Mouse (Mus musculus) stomach, embryonic 15.5 days (tissue): ENCODE measurements around the gene Gimap8. TPM values are rescaled to one million over a fixed set of nuclear protein-coding genes. Genes with fewer than 3 reads are reported as not detected.
"Not testable (repeated sequence)": the region's sequence is repeated elsewhere in the genome, so short reads cannot be mapped to it uniquely, and the experiment has no call there.

Source experiments
- ATAC-seq: fragments of 200-750 bp; cut with Nextera tagmentation; 2 replicates; pipeline ENCODE4 v1.8.0; 2017; ENCODE audit warnings: low read depth, moderate number of reproducible peaks, moderate TSS enrichment; ENCODE audit not compliant: insufficient read depth, low FRiP score
- H3K27ac ChIP-seq: fragments of 300-500 bp; sonication (generic); 2 replicates; pipeline ENCODE4 v1.5.1; 2015; ENCODE audit warnings: mild to moderate bottlenecking, inconsistent platforms
- H3K27me3 ChIP-seq: fragments of 300-500 bp; sonication (generic); replicated peaks from 2 replicates; pipeline ENCODE4 v1.6.1; 2015; ENCODE audit warnings: inconsistent platforms
- H3K36me3 ChIP-seq: fragments of 300-500 bp; sonication (generic); 2 replicates; pipeline ENCODE4 v1.6.1; 2015; ENCODE audit warnings: inconsistent platforms
- H3K4me1 ChIP-seq: fragments of 300-500 bp; sonication (generic); 2 replicates; pipeline ENCODE4 v1.6.1; 2015; ENCODE audit warnings: inconsistent platforms
- H3K4me2 ChIP-seq: fragments of 300-500 bp; sonication (generic); 2 replicates; pipeline ENCODE4 v1.6.1; 2015; ENCODE audit warnings: mild to moderate bottlenecking, inconsistent platforms
- H3K4me3 ChIP-seq: fragments of 300-500 bp; sonication (generic); replicated peaks from 2 replicates; pipeline ENCODE4 v1.5.1; 2015; ENCODE audit warnings: inconsistent platforms
- H3K9ac ChIP-seq: fragments of 300-500 bp; sonication (generic); 2 replicates; pipeline ENCODE4 v1.6.1; 2015; ENCODE audit warnings: inconsistent platforms
- H3K9me3 ChIP-seq: fragments of 300-500 bp; sonication (generic); 2 replicates; pipeline ENCODE4 v1.6.1; 2016; ENCODE audit warnings: inconsistent platforms
- WGBS: fragments of 180-500 bp; shearing (Covaris S2); methylation state at CpG from one replicate; pipeline ENCODE4 v1.1.7; 2015; 5-methylcytosine and 5-hydroxymethylcytosine counted together
- polyA plus RNA-seq: library from polyadenylated mRNA; unstranded; fragments of >200 nt; fragmentation: Nextera tagmentation; extraction: Ambion mirVana; gene quantifications from 2 replicates; pipeline ENCODE4 v1.2.1, GENCODE M21; 2015

Gene Gimap8
- polyA plus RNA-seq, 1 experiment from 2014 or later, result 1.5 TPM

DNA sequence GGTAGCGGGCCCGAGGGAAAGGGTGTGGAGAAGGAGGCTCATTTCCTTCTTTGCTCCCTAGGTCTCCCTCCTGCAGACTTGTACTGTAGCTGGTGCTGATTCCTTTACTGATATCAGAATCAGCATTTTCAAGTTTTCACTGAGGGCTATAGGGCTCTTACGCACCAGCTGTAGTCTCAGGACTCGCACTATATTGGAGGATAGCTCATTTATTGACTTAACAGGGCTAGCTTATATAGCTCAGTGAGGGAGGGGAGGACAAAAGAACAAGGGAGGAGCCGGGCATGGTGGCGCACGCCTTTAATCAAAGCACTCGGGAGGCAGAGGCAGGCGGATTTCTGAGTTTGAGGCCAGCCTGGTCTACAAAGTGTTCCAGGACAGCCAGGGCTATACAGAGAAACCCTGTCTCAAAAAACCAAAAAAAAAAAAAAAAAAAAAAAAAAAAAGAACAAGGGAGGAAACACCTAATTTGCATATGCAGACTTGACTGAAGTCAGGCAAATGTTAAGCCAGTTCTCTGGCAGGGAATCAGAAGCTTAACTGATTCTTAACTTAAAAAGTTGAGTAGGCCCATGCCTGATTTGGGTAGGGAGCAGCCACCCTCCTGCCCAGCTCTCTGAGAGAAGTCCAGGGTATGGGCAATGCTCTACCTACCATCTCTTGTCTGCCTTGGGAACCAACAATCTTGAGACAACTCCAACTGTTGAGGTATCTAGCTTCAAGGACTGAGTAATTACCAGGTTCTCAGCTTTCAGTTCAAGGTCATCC is 27.4 kb downstream of the Gimap8 start:
- Histone ChIP-seq H3K4me3 (no peak overlapping the region), H3K36me3 (no peaks in the 10 kb centered on the region), H3K9ac (no peak overlapping the region), H3K4me1 (no peaks in the 10 kb centered on the region), H3K4me2 (no peak overlapping the region), H3K27ac (no peak overlapping the region), H3K27me3 (no peaks in the 10 kb centered on the region), H3K9me3 (no peaks in the 10 kb centered on the region)
- 95% methylated on average over 9 of the region's 9 CpGs for WGBS
- ATAC-seq, result no peak

DNA sequence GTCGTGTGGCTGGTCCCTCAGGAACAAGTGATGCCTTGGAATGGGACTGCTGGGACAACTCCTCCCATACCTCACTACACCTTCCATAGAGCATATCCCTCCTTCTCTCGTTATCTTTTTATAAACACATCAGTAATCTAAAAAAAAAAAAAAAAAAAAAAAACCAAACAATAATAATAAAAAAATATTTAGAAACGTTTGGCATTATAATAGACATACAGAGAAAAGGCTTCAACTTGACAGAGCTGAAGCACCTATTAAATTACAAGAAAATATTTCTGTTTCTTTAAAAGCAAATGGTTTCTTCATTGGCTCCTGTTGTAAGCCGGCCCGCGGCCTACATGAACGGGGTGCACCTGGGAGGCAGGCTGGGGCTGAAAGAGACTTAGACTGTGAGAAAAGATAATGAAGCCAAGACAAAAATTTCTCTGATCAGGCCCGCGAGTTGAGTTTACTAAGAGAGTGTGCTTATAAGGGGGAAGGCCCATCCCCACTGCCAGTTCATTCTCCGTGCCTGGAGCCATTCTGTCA is 28.4 kb downstream of the Gimap8 start:
- H3K36me3 ChIP-seq, result no peaks in the 10 kb centered on the region
- no peak overlapping the region for H3K9ac ChIP-seq
- H3K4me2 ChIP-seq, result peak overlapping the region; percentile 50
- H3K4me1 ChIP-seq, result no peaks in the 10 kb centered on the region
- no peaks in the 10 kb centered on the region for H3K9me3 ChIP-seq
- ATAC-seq, result no peak
- no peak overlapping the region for H3K27ac ChIP-seq
- WGBS, result 39% methylated on average over 10 of the region's 10 CpGs
- H3K4me3 ChIP-seq, result peak overlapping the region; percentile 29
- no peaks in the 10 kb centered on the region for H3K27me3 ChIP-seq

DNA sequence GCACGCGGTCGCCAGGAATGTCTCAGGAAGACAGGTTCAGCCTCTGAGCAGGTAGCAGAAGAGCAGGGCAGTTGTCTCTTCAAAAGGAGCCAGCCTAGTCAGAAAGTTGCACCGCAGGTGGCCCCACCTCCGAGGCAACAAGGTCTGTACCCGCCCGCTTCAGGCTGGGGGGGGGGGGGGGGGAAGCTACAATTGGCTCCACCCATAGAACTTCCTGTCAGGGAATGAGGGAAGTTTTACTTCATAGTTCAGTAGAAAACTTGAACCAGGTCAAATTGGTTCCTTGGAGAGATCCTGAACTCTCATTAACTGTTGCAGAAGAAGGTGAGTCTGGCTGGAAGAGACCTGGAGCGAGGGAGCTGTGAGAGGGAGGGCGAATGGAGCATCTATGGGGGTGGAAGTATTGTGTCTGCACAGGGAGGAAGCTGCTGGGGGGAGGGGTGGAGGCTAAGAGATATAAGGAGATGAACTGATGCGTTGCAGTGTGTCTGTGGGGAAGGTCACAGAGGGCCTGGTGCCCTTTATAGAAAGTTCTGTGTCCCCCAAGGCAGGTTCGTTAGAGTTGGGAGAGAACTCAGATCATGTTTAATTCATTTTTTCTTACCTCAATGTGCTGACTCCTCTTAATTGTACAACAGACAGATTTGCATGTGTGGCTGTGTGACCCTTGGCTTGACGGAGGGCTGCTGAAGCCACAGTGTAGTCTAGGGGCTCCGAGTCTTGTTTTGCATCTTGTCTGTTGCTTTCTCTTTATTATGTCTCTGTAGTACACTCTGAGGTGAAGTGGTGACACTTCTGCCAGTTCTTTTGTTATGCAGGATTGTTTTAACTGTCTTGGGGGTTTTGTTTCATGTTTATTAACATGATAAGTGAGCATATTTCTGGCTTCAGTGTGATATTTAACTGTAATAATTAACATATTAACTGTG is 29.2 kb downstream of the Gimap8 start, which contains the start of gene Gimap9:
Gimap9 (plus strand) TSS at position 199 of the 929 bp plus-strand sequence.
- peak within 1 kb of the TSS; percentile 50 for H3K4me2 ChIP-seq
- peak within 1 kb of the TSS; percentile 29 for H3K4me3 ChIP-seq
- no peaks in the 10 kb centered on the region for H3K27me3 ChIP-seq
- ATAC-seq, result no peak
- H3K9me3 ChIP-seq, result no peaks in the 10 kb centered on the region
- no peak within 1 kb of the TSS for H3K9ac ChIP-seq
- no peaks in the 10 kb centered on the region for H3K4me1 ChIP-seq
- WGBS, result 24% methylated on average over 13 of the region's 13 CpGs
- H3K36me3 ChIP-seq, result no peaks in the 10 kb centered on the region
- no peak within 1 kb of the TSS for H3K27ac ChIP-seq

DNA sequence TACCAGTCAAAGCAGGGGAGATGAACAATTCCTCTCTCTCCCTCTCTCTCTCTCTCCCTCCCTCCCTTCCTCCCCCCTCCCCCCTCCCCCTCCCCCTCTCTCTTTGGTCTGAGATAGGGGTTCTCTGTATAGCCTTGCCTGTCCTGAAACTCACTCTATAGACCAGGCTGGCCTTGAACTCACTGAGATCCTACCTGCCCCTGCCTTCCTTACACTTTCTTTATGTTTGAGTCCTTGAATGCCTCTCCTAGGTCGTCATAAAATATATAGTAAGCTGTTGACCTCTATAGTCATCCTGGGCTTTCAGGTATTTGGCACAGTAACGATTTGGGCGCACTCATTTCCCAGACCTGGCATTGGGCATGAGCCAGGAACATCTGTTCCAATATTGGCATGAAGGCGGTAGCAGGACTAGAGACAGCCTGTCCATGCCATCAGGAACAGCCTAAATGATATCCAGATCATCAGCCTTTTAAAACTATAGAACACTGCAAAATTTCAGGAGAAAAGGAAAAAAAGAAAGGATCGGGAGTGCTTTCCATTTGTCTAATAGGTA is 29.9 kb downstream of the Gimap8 start:
- WGBS, result 81% methylated on average over 5 of the region's 5 CpGs
- no peaks in the 10 kb centered on the region for H3K27me3 ChIP-seq
- no peak overlapping the region for H3K4me3 ChIP-seq
- no peak overlapping the region; the same call in 1 of the 2 replicates for H3K4me2 ChIP-seq
- no peaks in the 10 kb centered on the region for H3K9me3 ChIP-seq
- no peaks in the 10 kb centered on the region for H3K36me3 ChIP-seq
- ATAC-seq, result no peak
- no peaks in the 10 kb centered on the region for H3K4me1 ChIP-seq
- H3K27ac ChIP-seq, result no peak overlapping the region
- no peak overlapping the region for H3K9ac ChIP-seq

DNA sequence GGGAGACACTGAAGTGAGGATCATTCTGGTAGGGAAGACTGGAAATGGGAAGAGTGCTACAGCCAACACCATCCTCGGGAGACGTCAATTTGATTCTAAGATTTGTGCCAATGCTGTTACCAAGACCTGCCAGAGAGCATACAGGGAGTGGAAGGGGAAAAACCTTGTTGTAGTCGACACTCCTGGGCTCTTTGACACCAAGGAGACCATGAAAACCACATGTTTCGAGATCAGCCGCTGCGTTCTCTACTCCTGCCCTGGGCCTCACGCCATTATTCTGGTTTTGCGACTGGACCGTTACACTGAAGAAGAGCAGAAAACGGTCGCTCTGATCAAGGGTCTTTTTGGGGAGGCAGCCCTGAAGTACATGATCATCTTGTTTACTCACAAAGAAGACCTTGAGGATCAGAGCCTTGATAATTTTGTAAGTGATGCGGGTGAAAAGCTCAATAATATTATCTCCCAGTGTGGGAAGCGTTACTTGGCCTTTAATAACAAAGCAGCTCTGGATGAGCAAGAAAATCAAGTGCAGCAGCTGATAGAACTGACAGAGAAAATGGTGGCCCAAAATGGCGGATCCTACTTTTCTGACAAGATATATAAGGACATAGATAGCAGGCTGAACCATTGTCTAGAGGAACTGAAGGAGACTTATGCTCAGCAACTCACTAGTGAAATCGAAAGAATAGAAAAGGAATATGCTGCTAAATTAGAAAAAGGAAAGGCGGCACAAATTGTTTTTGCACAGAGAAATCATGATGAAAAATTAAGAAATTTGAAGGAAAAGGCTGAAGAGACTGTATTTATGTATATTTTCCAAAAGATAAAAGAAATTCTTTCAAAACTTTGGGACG is 30.7 kb downstream of the Gimap8 start:
- H3K4me1 ChIP-seq, result no peaks in the 10 kb centered on the region
- H3K9ac ChIP-seq, result no peak overlapping the region
- no peaks in the 10 kb centered on the region for H3K9me3 ChIP-seq
- no peak overlapping the region for H3K27ac ChIP-seq
- no peak for ATAC-seq
- no peaks in the 10 kb centered on the region for H3K36me3 ChIP-seq
- H3K4me2 ChIP-seq, result no peak overlapping the region
- no peaks in the 10 kb centered on the region for H3K27me3 ChIP-seq
- H3K4me3 ChIP-seq, result no peak overlapping the region
- WGBS, result 91% methylated on average over 17 of the region's 17 CpGs

DNA sequence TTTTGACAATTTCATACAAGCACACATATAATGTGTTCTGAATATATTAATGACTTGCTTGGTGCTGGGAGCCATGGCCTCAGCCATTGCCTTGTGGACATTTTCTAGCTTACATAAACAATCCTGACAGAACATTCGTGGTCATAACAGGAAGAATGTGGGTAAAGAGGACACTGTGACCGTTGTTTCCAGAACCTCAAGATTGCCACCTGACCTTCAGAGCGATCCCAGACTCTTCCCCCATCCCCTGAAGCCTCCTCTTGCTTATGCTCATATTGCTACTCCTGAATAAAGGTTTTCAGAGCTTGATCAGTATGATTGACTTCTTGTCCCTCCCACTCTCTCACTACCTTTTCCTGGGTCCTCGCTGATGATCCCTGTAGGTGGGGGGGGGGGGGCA is 31.4 kb downstream of the Gimap8 start:
- Histone ChIP-seq H3K4me3 (no peak overlapping the region), H3K9ac (no peak overlapping the region), H3K36me3 (no peaks in the 10 kb centered on the region), H3K9me3 (no peaks in the 10 kb centered on the region), H3K27me3 (no peaks in the 10 kb centered on the region), H3K4me1 (no peaks in the 10 kb centered on the region), H3K4me2 (no peak overlapping the region), H3K27ac (no peak overlapping the region)
- WGBS, result 51% methylated on average over 4 of the region's 4 CpGs
- no peak for ATAC-seq

DNA sequence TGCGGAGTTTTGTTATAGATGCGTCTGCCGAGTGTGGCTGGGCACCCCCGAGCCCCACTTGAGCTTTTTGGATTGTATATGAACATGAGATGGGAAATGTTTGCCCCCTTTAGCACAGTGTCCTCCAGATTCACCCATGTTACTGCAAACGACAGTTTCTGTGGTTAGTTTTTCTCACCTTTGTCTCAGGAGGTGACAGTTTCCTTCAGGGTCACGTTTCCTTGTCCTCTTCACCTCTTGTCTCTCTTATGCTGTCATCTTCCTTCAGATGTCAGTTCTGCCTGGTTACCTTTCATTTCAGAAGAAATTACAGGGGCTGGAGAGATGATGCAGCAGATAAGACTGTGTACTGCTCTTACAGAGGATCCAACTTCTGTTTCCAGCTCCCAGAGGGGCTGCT is 32.7 kb downstream of the Gimap8 start:
- H3K4me3 ChIP-seq, result no peak overlapping the region
- H3K9ac ChIP-seq, result no peak overlapping the region
- WGBS, result 77% methylated on average over 6 of the region's 6 CpGs
- no peaks in the 10 kb centered on the region for H3K4me1 ChIP-seq
- no peaks in the 10 kb centered on the region for H3K27me3 ChIP-seq
- no peaks in the 10 kb centered on the region for H3K9me3 ChIP-seq
- no peak overlapping the region for H3K4me2 ChIP-seq
- ATAC-seq, result no peak
- no peak overlapping the region for H3K27ac ChIP-seq
- H3K36me3 ChIP-seq, result no peaks in the 10 kb centered on the region

DNA sequence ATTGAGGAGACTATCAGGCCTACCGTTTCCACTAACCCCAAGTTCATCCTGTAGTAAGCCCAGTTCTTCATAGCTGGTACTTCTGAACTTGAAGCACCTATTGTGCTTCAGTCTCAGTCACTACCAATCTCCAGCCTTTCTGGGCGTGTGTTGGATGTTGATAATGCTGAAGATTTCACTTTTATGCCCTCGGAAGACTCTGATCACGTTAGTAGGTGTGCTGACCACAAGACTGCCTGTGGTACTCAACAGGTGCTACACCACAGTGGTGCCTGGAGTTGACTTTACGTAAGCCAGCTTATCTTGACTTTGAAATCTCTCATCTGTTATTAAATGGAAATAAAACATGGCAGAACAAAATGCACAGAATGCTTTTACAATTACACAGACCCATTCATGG is 33.4 kb downstream of the Gimap8 start:
- Histone ChIP-seq H3K4me1 (no peaks in the 10 kb centered on the region), H3K36me3 (no peaks in the 10 kb centered on the region), H3K27ac (no peak overlapping the region), H3K9ac (no peak overlapping the region), H3K27me3 (no peaks in the 10 kb centered on the region), H3K9me3 (no peaks in the 10 kb centered on the region), H3K4me3 (no peak overlapping the region), H3K4me2 (no peak overlapping the region)
- WGBS, result 72% methylated on average over 5 of the region's 5 CpGs
- no peak for ATAC-seq

DNA sequence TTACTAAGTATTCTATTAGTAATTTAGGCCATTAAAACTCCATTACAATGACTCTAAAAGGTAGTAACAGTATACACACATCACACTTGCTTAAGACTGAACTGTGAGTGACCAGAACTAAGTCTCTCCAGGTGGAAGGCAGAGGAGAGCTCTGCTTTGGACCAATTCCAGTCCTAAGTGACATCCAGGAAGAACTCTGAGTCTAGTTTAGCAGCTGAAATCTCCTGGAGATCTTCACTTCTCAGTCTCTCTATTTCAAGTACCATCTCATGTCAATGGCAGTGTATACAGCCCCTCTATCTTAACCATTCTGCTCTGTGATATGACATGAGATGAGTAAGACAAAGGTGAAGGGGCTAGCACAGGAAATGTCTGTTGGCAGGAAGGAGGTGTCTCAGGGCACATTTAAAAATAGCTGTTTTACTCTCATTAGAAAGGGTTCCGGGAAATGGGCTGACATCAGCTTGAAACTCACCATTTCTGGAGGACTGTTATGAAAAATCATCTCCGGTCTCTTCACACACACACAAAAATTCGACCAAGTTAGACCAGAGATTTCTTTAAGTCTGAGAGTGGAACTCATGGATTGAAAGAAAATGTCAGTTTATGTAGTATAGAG is 34.5 kb downstream of the Gimap8 start:
- no peaks in the 10 kb centered on the region for H3K9me3 ChIP-seq
- no peak overlapping the region for H3K4me3 ChIP-seq
- no peaks in the 10 kb centered on the region for H3K36me3 ChIP-seq
- ATAC-seq, result no peak
- H3K4me2 ChIP-seq, result no peak overlapping the region
- no peaks in the 10 kb centered on the region for H3K4me1 ChIP-seq
- no peak overlapping the region for H3K27ac ChIP-seq
- H3K27me3 ChIP-seq, result no peaks in the 10 kb centered on the region
- WGBS, result 60% methylated on average over 3 of the region's 3 CpGs
- H3K9ac ChIP-seq, result no peak overlapping the region

DNA sequence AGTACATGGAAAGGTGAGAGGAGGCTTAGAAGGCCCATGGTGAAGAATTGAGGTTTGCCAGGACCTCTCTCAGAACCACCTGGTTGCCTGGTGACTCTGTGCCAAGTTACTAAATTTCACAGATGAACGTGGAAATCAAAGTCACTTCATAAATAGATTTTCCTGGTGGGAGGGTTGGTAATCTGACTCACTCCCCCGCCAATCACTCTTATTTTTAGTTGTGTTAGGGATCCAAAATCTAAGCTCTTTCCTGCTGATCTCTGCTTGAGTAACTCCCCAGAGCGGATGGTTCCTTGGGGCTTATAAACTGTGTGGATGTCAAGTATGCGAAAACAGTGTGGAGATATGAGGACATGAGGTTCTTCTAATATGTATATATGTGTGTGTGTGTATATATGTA is 35.2 kb downstream of the Gimap8 start:
- Histone ChIP-seq H3K4me3 (no peak overlapping the region), H3K9ac (no peak overlapping the region), H3K27me3 (no peaks in the 10 kb centered on the region), H3K36me3 (no peaks in the 10 kb centered on the region), H3K4me2 (no peak overlapping the region), H3K4me1 (no peaks in the 10 kb centered on the region), H3K9me3 (no peaks in the 10 kb centered on the region), H3K27ac (no peak overlapping the region)
- no peak for ATAC-seq
- WGBS, result 72% methylated on average over 4 of the region's 4 CpGs

DNA sequence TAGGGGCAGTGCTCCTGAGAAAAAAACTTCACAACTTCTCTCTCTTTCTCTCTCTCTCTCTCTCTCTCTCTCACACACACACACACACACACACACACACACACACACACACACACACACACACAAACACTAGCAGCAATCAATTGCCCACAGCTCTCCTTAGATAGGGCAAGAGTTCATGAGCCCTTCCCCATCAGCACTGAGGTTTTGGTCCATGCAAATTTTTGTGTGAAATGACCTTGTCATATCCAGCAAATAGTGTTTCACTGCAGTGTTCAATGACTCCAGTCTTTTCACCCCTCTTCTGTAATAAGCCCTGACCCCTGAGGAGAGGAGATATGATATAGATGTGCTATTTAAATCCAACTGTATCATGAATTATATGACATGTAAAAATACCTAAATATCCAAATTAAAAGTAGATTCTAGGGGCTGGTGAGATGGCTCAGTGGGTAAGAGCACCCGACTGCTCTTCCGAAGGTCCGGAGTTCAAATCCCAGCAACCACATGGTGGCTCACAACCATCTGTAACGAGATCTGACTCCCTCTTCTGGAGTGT is 36.3 kb downstream of the Gimap8 start:
- not testable (repeated sequence) for ATAC-seq, H3K9me3 ChIP-seq, H3K27me3 ChIP-seq, H3K36me3 ChIP-seq, H3K9ac ChIP-seq, H3K4me3 ChIP-seq, H3K27ac ChIP-seq, H3K4me2 ChIP-seq, H3K4me1 ChIP-seq
- WGBS, result 91% methylated on average over 4 of the region's 4 CpGs
